Mouse (Mus musculus) T-helper 2 cell (primary cell): ENCODE data around the gene Rab31.

Source experiments
- in situ Hi-C: fragments of 300-600 bp; cut with MboI, MseI; formaldehyde crosslinking; loops from one replicate; pipeline ENCODE4 v1.15.1; 2025; ENCODE audit warnings: high pct_unique_total_duplicates

The Rab31 gene

GRCm38 (mm10) chr17:65739874-65740725 lies 32.5 kb downstream of the Rab31 start:
- in situ Hi-C loops = no loop called here

- in situ Hi-C loops = no loop called here
These were observed 34.9 kb downstream of the Rab31 start for GRCm38 (mm10) chr17:65737622-65738021.

DNA sequence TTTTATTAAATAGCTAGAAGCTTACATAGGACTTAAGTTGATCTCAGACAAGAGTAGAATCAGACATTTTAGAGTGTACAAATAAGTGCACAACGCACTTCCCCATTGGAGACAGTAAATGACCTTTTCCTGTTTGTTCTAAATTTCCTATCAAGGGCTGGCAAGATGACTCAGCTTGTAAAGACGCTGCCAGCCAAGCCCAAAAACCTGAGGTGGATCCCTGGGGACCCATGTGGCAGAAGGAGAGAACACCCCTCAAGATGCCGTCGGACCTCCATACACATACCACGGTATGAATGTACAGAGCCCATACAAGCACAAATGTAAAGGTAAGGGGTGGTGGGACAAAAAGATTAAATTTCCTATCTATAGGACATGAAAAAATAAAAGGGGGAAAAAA lies 35.4 kb downstream of the Rab31 start:
- in situ Hi-C loops = no loop called here

DNA sequence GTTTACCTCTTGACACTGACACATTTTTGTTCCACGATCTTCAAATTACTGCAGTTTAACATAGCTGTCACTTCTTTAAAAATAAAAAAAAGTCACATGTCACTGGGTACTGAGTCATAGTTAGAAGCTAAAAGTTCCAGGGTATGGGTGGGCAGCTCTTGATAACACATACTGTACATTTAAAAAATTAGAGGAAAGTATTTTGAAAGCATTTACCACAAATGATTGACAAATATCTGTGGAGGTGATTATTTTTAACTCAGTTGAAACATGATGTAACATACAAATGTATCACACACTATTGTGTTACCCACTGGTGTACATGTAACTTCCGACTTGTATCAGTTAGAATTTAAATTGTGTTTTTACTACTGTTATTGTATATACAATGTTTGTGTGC lies 37.5 kb downstream of the Rab31 start:
- in situ Hi-C loops = no loop called here

DNA sequence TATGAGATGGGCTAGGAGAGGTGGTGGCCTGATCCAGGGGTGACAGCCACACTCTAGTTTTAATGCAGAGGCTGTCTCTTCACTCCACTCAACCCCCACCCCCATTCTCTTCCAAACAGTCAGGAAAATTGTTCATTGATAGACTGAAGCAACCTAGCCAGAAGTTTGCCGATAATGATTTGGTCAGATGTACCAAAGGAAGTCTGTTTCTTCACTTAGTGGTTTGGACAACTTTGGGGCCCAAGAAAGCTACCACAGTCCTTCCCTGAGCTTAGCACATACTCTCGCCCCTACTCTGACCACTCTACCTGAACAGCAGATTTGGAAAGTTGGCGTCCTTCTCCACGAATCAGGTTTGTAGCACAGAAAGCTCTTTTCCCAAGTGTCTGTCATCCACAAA lies 39.9 kb downstream of the Rab31 start:
- in situ Hi-C loops = no loop called here

DNA sequence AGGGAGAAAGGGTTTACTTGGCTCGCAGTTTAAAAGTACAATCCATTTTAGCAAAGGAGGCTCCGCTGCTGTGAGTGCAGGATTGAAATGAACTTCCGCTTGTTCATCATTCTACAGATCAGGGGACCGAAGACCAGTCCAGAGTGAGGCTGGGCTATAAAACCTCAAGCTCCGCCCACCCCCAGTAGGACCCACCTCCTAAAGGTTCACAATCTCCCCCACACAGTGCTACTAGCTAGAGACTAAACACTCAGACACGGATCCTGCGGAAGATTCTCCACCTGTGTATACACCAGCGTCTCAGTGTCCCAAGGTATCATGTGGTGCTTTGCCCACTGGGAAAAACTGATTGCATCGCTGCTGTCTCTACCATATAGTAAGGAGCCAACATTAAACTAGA lies 40.8 kb downstream of the Rab31 start:
- in situ Hi-C loops = no loop called here

GRCm38 (mm10) chr17:65729945-65730741 lies 42.4 kb downstream of the Rab31 start:
- in situ Hi-C loops = no loop called here

DNA sequence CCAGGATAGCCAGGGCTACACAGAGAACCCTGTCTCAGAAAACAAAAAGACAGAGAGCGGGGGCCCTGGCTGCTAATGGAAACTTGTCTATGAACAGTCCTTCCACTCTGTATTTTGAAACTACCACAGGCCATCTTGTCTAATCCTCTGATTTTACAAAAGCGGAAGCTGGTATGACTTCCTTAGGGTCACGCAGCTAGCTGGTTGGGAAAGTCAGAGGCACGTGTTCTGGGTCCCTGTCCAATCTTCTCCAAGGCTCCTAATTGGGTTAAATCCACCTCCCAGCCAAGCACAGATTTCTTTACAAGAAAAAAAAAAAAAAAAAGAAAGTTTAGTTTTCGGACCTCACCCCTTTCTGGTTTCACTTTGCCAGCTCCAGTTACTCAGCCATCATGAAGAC lies 45.8 kb downstream of the Rab31 start:
- in situ Hi-C loops = no loop called here

DNA sequence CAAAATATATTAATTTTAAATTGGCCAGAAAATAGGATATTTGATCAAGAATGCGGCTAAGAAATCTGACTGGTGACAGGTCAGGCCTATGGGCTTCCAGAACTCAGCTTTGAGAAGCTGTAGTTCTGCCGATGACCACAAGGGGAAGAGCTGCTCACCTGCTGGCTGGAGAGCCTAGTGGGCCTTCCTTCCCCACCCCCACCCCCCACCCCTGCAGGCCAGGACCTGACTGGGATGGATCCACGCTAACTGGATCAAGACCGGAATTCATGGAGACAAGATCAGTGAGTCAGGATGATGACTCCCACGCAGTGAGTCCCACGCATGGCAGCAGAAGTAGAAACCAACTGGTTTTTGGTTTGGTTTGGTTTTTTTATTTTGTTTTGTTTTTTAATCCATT lies 46.3 kb downstream of the Rab31 start:
- in situ Hi-C loops = no loop called here

GRCm38 (mm10) chr17:65725814-65726213 lies 46.7 kb downstream of the Rab31 start:
- in situ Hi-C loops = no loop called here

DNA sequence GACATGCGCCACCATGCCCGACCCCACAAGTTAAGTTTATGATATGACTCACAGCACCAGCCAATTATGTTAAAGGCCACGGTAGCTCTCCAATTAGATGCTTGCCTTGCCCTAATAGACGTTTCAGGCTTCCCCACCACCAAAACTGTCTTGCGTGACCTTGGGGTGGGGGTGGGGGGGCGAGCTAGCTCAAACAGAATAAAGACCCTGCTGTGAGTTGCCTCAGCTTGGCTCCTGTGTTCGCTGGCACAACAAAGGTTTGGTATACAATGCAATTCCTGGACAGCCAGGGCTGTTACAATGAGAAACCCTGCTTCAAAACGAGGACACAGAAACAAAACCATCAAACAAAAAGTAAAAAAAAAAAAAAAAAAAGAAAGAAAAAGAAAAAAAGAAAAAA lies 47.2 kb downstream of the Rab31 start:
- in situ Hi-C loops = no loop called here

- in situ Hi-C loops = no loop called here
These were observed 48.3 kb downstream of the Rab31 start for GRCm38 (mm10) chr17:65724254-65724653.

- in situ Hi-C loops = no loop called here
These were observed 48.9 kb downstream of the Rab31 start for GRCm38 (mm10) chr17:65723633-65724032.

DNA sequence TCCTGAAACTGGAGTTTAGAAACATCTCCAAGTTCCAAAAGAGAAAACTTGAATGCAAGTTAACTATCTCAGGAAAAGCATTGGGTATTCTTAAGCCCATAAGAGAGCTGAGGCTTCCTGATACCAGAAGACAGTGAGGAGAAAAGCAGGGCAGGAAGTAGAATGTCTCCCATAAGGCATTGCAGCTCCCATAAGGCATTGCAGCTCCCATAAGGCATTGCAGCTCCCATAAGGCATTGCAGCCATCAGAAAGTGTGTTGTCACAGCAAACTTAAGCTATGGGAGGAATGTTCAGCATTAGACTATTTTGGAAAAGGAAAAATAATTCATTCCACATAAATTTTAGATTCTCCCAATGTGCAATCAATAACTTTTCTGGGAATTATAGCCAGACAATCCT lies 51.2 kb downstream of the Rab31 start:
- in situ Hi-C loops = no loop called here

- in situ Hi-C loops = no loop called here
These were observed 52.7 kb downstream of the Rab31 start for GRCm38 (mm10) chr17:65719826-65720225.

DNA sequence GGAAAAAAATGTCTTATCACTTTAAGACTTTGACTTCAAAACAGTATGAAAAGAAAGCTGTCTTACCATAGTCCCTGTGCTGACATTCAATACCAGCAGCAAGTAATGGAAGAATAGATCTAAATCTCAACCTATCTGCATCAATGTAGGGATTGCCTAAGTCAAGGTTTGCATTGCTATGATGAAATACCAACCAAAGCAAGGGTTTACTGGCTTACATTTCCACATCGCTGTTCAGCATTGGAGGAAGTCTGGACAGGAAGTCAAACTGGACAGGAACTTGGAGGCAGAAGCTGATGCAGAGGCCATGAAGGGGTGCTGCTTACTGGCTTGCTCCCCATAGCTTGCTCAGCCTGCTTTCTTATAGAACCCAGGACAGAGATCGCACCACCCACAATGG lies 54.0 kb downstream of the Rab31 start:
- in situ Hi-C loops = no loop called here

- in situ Hi-C loops = no loop called here
These were observed 54.8 kb downstream of the Rab31 start for GRCm38 (mm10) chr17:65717658-65718199.

GRCm38 (mm10) chr17:65714060-65714459 lies 58.5 kb downstream of the Rab31 start:
- in situ Hi-C loops = no loop called here

- in situ Hi-C loops = no loop called here
These were observed 59.6 kb downstream of the Rab31 start for GRCm38 (mm10) chr17:65712861-65713535.

DNA sequence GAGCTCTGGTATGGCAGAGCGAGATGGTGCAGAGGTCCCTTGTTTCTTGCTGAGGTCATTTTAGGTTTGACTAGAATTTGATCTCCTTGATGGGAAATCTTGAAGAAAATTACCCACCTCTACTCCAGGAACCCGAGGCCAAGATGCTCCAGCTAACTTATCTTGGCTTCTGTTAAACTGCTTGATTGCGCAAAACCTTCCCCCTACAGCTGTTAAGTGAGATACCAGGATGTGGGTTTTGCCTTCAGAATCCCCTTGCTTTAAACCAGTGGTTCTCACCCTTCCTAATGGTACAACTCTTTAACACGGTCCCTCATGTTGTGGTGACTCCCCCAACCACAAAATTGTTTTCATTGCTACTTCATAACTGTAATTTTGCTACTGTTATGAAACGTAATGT lies 60.8 kb downstream of the Rab31 start:
- in situ Hi-C loops = no loop called here

DNA sequence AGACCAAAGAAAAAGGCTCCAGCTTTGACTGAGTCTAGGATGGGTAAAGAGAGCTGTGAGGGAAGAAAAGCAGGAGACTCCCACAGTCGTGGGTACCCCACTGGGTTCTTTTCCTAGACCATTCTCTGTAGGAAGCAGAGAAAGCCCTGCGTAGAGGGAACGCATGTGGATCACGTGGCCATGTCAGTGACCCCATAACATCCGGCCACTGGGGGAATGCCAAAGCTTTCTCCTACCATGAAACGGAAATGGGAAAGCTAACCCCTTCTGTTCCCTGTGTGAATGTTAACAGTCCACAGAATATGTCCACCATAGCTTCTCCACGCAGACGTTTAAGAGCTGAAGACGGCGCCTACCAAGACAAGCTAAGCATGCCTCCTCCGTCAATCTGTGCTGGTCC lies 62.0 kb downstream of the Rab31 start:
- in situ Hi-C loops = no loop called here

GRCm38 (mm10) chr17:65706220-65706619 lies 66.3 kb downstream of the Rab31 start:
- in situ Hi-C loops = no loop called here
